Mouse (Mus musculus): Measurements from ENCODE around the gene Plcb1. TPM values are rescaled to one million over a fixed set of nuclear protein-coding genes. Genes with fewer than 3 reads are reported as not detected.

Gene Plcb1
- polyA plus RNA-seq, 1 experiment = 0.55 TPM

DNA sequence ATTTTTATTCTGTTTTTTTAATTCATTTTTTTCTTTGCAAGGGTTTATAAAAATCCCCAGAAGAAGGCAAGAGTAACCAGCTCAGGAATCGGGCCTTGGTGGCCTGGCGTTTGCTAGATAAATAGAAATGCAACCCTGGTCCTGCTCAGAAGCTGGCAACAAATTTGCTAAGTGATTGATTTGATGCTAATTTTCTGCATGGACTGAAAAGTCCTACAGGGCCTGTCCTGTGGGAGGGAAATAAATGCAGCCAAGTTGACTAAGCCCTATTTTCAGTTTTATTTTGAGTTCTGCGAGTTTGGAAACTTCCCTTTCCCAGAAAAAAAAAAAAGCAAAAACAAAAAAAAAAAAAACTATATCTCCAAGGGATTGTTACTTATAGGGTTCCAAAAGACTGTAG lies 433.5 kb downstream of the Plcb1 start:
- no peaks in the 10 kb centered on the region for H3K27me3 ChIP-seq (ENCODE audit: control insufficient read depth, insufficient read depth, insufficient read length)
- no peak overlapping the region for H3ac ChIP-seq (ENCODE audit: control insufficient read depth, insufficient read length, low read depth)
- H3K79me2 ChIP-seq (ENCODE audit: control insufficient read depth, insufficient read depth) = no peaks in the 10 kb centered on the region
- no peaks in the 10 kb centered on the region for H3K79me3 ChIP-seq (ENCODE audit: low read depth)
- H3K36me3 ChIP-seq (ENCODE audit: control insufficient read depth, insufficient read depth) = no peaks in the 10 kb centered on the region
- no peak for TF ChIP-seq CEBPB (IDR thresholded peaks at IDR 0.05; ENCODE audit: low read depth)
- H3K4me3 ChIP-seq (ENCODE audit: insufficient read depth, poor library complexity, severe bottlenecking) = no peak overlapping the region

- H3K79me3 ChIP-seq (ENCODE audit: low read depth) = no peaks in the 10 kb centered on the region
- H3K79me2 ChIP-seq (ENCODE audit: control insufficient read depth, insufficient read depth) = no peaks in the 10 kb centered on the region
- H3ac ChIP-seq (ENCODE audit: control insufficient read depth, insufficient read length, low read depth) = no peak overlapping the region
- H3K4me3 ChIP-seq (ENCODE audit: insufficient read depth, poor library complexity, severe bottlenecking) = no peak overlapping the region
- no peaks in the 10 kb centered on the region for H3K27me3 ChIP-seq (ENCODE audit: control insufficient read depth, insufficient read depth, insufficient read length)
- no peak for TF ChIP-seq FOSL1 (IDR thresholded peaks at IDR 0.05; ENCODE audit: insufficient read depth, low read length, poor library complexity, severe bottlenecking)
- no peak for TF ChIP-seq MYOD1 (IDR thresholded peaks at IDR 0.05; ENCODE audit: control insufficient read depth, insufficient read length, low read depth)
- no peak for TF ChIP-seq MYOG (IDR thresholded peaks at IDR 0.05; ENCODE audit: control insufficient read depth, extremely low read depth, insufficient read length)
- no peak for TF ChIP-seq MAX (IDR thresholded peaks at IDR 0.05)
- TF ChIP-seq USF1 (IDR thresholded peaks at IDR 0.05; ENCODE audit: low read depth) = no peak
- TF ChIP-seq CTCF (IDR thresholded peaks at IDR 0.05; ENCODE audit: control insufficient read depth, insufficient read depth, insufficient read length) = no peak
- no peak for TF ChIP-seq CEBPB (IDR thresholded peaks at IDR 0.05; ENCODE audit: low read depth)
- H3K36me3 ChIP-seq (ENCODE audit: control insufficient read depth, insufficient read depth) = no peaks in the 10 kb centered on the region
These were observed 439.7 kb downstream of the Plcb1 start for GRCm38 (mm10) chr2:135225604-135226025.

GRCm38 (mm10) chr2:135230262-135230661 lies 444.4 kb downstream of the Plcb1 start:
- Histone ChIP-seq H3K79me2 (ENCODE audit: control insufficient read depth, insufficient read depth) (no peaks in the 10 kb centered on the region), H3K79me3 (ENCODE audit: low read depth) (no peaks in the 10 kb centered on the region), H3K4me3 (ENCODE audit: insufficient read depth, poor library complexity, severe bottlenecking) (no peak overlapping the region), H3K27me3 (ENCODE audit: control insufficient read depth, insufficient read depth, insufficient read length) (no peaks in the 10 kb centered on the region), H3K36me3 (ENCODE audit: control insufficient read depth, insufficient read depth) (no peaks in the 10 kb centered on the region), H3ac (ENCODE audit: control insufficient read depth, insufficient read length, low read depth) (no peak overlapping the region)
- TF ChIP-seq MYOG (IDR thresholded peaks at IDR 0.05; ENCODE audit: control insufficient read depth, extremely low read depth, insufficient read length) = no peak
- no peak for TF ChIP-seq USF1 (IDR thresholded peaks at IDR 0.05; ENCODE audit: low read depth)
- no peak for TF ChIP-seq MYOD1 (IDR thresholded peaks at IDR 0.05; ENCODE audit: control insufficient read depth, insufficient read length, low read depth)
- no peak for TF ChIP-seq MAX (IDR thresholded peaks at IDR 0.05)
- no peak for TF ChIP-seq FOSL1 (IDR thresholded peaks at IDR 0.05; ENCODE audit: insufficient read depth, low read length, poor library complexity, severe bottlenecking)
- TF ChIP-seq CEBPB (IDR thresholded peaks at IDR 0.05; ENCODE audit: low read depth) = no peak
- no peak for TF ChIP-seq CTCF (IDR thresholded peaks at IDR 0.05; ENCODE audit: control insufficient read depth, insufficient read depth, insufficient read length)

DNA sequence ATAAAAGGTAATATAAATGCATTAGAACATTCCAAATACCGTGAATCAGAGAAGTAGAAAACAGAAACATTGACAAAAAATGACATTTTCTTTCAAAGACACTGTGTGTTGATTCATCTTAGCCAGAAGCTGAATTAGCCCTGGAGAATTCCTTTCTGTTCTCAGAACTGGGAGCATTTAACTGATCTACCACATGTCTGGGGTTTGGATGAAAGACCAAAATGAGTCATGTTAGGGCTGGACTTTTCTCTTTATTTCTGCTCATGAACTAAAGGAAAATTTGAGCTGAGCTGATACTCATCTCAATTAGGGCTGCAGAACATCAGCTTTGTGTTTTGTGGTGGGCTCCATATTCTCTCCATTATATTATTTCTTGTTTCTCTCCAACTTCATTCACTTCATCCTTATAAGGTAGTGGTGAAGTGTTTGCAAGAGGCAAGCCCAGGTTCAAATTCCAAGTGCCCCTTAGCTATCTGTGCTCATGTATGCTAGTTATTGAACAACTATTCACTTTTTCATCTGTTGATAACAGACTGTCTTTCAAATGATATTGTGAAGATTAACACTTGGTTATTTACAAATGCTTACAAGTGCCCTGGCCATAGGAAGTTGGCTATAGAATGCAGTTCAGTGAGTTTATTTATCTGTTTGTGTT lies 456.9 kb downstream of the Plcb1 start:
- Histone ChIP-seq H3K79me3 (ENCODE audit: low read depth) (no peaks in the 10 kb centered on the region), H3K4me3 (ENCODE audit: insufficient read depth, poor library complexity, severe bottlenecking) (no peak overlapping the region), H3ac (ENCODE audit: control insufficient read depth, insufficient read length, low read depth) (no peak overlapping the region), H3K79me2 (ENCODE audit: control insufficient read depth, insufficient read depth) (no peaks in the 10 kb centered on the region), H3K36me3 (ENCODE audit: control insufficient read depth, insufficient read depth) (no peaks in the 10 kb centered on the region), H3K27me3 (ENCODE audit: control insufficient read depth, insufficient read depth, insufficient read length) (no peaks in the 10 kb centered on the region)
- TF ChIP-seq MAX (IDR thresholded peaks at IDR 0.05) (no peak), MYOD1 (IDR thresholded peaks at IDR 0.05; ENCODE audit: control insufficient read depth, insufficient read length, low read depth) (no peak), CTCF (IDR thresholded peaks at IDR 0.05; ENCODE audit: control insufficient read depth, insufficient read depth, insufficient read length) (no peak), FOSL1 (IDR thresholded peaks at IDR 0.05; ENCODE audit: insufficient read depth, low read length, poor library complexity, severe bottlenecking) (no peak), MYOG (IDR thresholded peaks at IDR 0.05; ENCODE audit: control insufficient read depth, extremely low read depth, insufficient read length) (no peak), USF1 (IDR thresholded peaks at IDR 0.05; ENCODE audit: low read depth) (no peak), CEBPB (IDR thresholded peaks at IDR 0.05; ENCODE audit: low read depth) (no peak)

DNA sequence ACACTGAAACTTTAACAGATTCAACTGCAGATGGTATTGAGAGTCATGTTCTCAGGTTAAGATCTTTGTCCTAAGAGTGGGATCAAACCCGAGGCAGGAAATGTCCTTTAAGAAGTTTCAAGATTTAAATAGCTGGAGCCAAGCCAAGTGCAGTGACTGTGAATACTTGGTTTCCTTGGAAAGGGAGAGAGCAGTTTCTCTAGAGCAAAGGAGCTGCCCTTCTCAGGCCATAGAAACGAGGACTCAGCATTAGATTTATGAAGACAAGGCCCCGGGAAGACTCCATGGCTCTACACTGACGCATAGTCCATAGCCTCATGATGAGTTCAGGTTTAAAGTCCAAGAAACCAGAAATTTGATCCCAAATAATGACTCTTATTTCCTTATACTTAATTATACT lies 457.9 kb downstream of the Plcb1 start:
- no peak for TF ChIP-seq FOSL1 (IDR thresholded peaks at IDR 0.05; ENCODE audit: insufficient read depth, low read length, poor library complexity, severe bottlenecking)
- no peak overlapping the region for H3ac ChIP-seq (ENCODE audit: control insufficient read depth, insufficient read length, low read depth)
- no peak overlapping the region for H3K4me3 ChIP-seq (ENCODE audit: insufficient read depth, poor library complexity, severe bottlenecking)
- H3K79me3 ChIP-seq (ENCODE audit: low read depth) = no peaks in the 10 kb centered on the region
- no peaks in the 10 kb centered on the region for H3K79me2 ChIP-seq (ENCODE audit: control insufficient read depth, insufficient read depth)
- H3K27me3 ChIP-seq (ENCODE audit: control insufficient read depth, insufficient read depth, insufficient read length) = no peaks in the 10 kb centered on the region
- H3K36me3 ChIP-seq (ENCODE audit: control insufficient read depth, insufficient read depth) = no peaks in the 10 kb centered on the region

DNA sequence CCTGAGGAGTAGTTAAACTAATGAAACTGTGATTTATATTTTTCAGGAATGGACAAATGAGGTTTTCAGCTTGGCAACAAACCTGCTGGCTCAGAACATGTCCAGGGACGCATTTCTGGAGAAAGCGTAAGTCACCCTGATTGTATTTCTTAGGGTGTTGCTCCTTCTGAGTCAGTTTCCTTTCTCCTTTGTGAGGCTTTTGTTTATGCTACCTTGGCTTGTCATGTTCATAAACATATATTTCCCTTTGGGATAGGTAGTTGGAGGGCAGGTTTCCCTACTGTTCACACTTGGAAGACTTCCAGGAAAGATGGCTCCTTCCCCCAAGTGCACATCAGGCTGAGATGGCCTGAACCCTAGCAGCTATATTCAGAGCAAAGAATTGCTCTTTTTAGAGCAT lies 464.1 kb downstream of the Plcb1 start:
- Histone ChIP-seq H3K27me3 (ENCODE audit: control insufficient read depth, insufficient read depth, insufficient read length) (no peaks in the 10 kb centered on the region), H3K36me3 (ENCODE audit: control insufficient read depth, insufficient read depth) (no peaks in the 10 kb centered on the region), H3ac (ENCODE audit: control insufficient read depth, insufficient read length, low read depth) (no peak overlapping the region), H3K4me3 (ENCODE audit: insufficient read depth, poor library complexity, severe bottlenecking) (no peak overlapping the region), H3K79me2 (ENCODE audit: control insufficient read depth, insufficient read depth) (no peaks in the 10 kb centered on the region), H3K79me3 (ENCODE audit: low read depth) (no peaks in the 10 kb centered on the region)
- TF ChIP-seq MYOG (IDR thresholded peaks at IDR 0.05; ENCODE audit: control insufficient read depth, extremely low read depth, insufficient read length) = no peak
- TF ChIP-seq MAX (IDR thresholded peaks at IDR 0.05) = no peak
